Mouse (Mus musculus): ENCODE results near the gene Col5a3.

Gene Col5a3

GRCm38 (mm10) chr9:20805159-20805495 is 9.7 kb downstream of the Col5a3 start:
- no peak for DNase-seq (ENCODE audit: low read depth, low spot score)

- peak; percentile 44 for DNase-seq (ENCODE audit: low read depth, low spot score)
These were observed 10.4 kb downstream of the Col5a3 start for GRCm38 (mm10) chr9:20804266-20805158.

GRCm38 (mm10) chr9:20794108-20794806 is 20.6 kb downstream of the Col5a3 start:
- DNase-seq (ENCODE audit: low read depth, low spot score): peak; percentile 18

- no peak for DNase-seq (ENCODE audit: low read depth, low spot score)
These were observed 24.5 kb downstream of the Col5a3 start for GRCm38 (mm10) chr9:20790345-20790744.

GRCm38 (mm10) chr9:20789651-20790050 is 25.2 kb downstream of the Col5a3 start:
- no peak for DNase-seq (ENCODE audit: low read depth, low spot score)

- no peak for DNase-seq (ENCODE audit: low read depth, low spot score)
These were observed 26.9 kb downstream of the Col5a3 start for GRCm38 (mm10) chr9:20787992-20788391.

- no peak for DNase-seq (ENCODE audit: low read depth, low spot score)
These were observed 29.8 kb downstream of the Col5a3 start for GRCm38 (mm10) chr9:20785055-20785454.

- DNase-seq (ENCODE audit: low read depth, low spot score): no peak
These were observed 33.6 kb downstream of the Col5a3 start for GRCm38 (mm10) chr9:20781286-20781685.

- no peak for DNase-seq (ENCODE audit: low read depth, low spot score)
These were observed 49.6 kb downstream of the Col5a3 start for GRCm38 (mm10) chr9:20765274-20765673.

- no peak for DNase-seq (ENCODE audit: low read depth, low spot score)
These were observed 51.8 kb downstream of the Col5a3 start for GRCm38 (mm10) chr9:20763099-20763498.

GRCm38 (mm10) chr9:20762197-20762961 is 52.5 kb downstream of the Col5a3 start:
- no peak for DNase-seq (ENCODE audit: low read depth, low spot score)

GRCm38 (mm10) chr9:20761388-20761787 is 53.5 kb downstream of the Col5a3 start:
- no peak for DNase-seq (ENCODE audit: low read depth, low spot score)

GRCm38 (mm10) chr9:20760813-20761212 is 54.1 kb downstream of the Col5a3 start:
- no peak for DNase-seq (ENCODE audit: low read depth, low spot score)

- no peak for DNase-seq (ENCODE audit: low read depth, low spot score)
These were observed 56.0 kb downstream of the Col5a3 start for GRCm38 (mm10) chr9:20758896-20759295.

- no peak for DNase-seq (ENCODE audit: low read depth, low spot score)
These were observed 56.6 kb downstream of the Col5a3 start for GRCm38 (mm10) chr9:20758243-20758642.

GRCm38 (mm10) chr9:20757087-20757955 is 57.5 kb downstream of the Col5a3 start:
- DNase-seq (ENCODE audit: low read depth, low spot score): peak; percentile 76

GRCm38 (mm10) chr9:20756081-20756700 is 58.7 kb downstream of the Col5a3 start:
- no peak for DNase-seq (ENCODE audit: low read depth, low spot score)

GRCm38 (mm10) chr9:20754335-20754734 is 60.5 kb downstream of the Col5a3 start:
- no peak for DNase-seq (ENCODE audit: low read depth, low spot score)

- no peak for DNase-seq (ENCODE audit: low read depth, low spot score)
These were observed 63.3 kb downstream of the Col5a3 start for GRCm38 (mm10) chr9:20751477-20752029.

- DNase-seq (ENCODE audit: low read depth, low spot score): no peak
These were observed 65.7 kb downstream of the Col5a3 start for GRCm38 (mm10) chr9:20749213-20749612.

Measured in mesoderm, embryonic 11.5 days (tissue).